In genomic region chr13:91224438-91224814, GRCm38 (mm10) we compare ENCODE assay signal across 8 mouse cellular contexts. TPM values are rescaled to one million over a fixed set of nuclear protein-coding genes. Genes with fewer than 3 reads are reported as not detected.
DNase-seq lines count a peak whose midpoint lies in the region; ATAC-seq and TF ChIP-seq lines count a peak whose summit lies in the region.

No protein-coding gene starts in this region.

- TF ChIP-seq CTCF in layer of hippocampus, adult 2 months (conservative IDR thresholded peaks at IDR 0.05): no peak
- TF ChIP-seq CTCF in cortical plate, adult 2 months (IDR thresholded peaks at IDR 0.05; ENCODE audit: extremely low read depth, insufficient read depth, low read length): no peak

- TF ChIP-seq POLR2A in cortical plate, adult 2 months (IDR thresholded peaks at IDR 0.05; ENCODE audit: extremely low read depth, insufficient read depth, low read length): no peak

- peak overlapping the region; percentile 99 for H3K27ac ChIP-seq in layer of hippocampus, adult 2 months
- peak overlapping the region; percentile 92 for H3K27ac ChIP-seq in cortical plate, adult 2 months (ENCODE audit: insufficient read depth, low read length)
- H3K27ac ChIP-seq in hindbrain, embryonic 14.5 days: peak overlapping the region; percentile 94
- peak overlapping the region; percentile 93 for H3K27ac ChIP-seq in midbrain, embryonic 13.5 days

- H3K36me3 ChIP-seq in hindbrain, embryonic 14.5 days (replicated peaks; ENCODE audit: control insufficient read depth, insufficient read depth): no peaks in the 10 kb centered on the region
- no peaks in the 10 kb centered on the region for H3K36me3 ChIP-seq in midbrain, embryonic 13.5 days

- peak overlapping the region; percentile 86 for H3K9ac ChIP-seq in hindbrain, embryonic 14.5 days
- peak overlapping the region; percentile 73 for H3K9ac ChIP-seq in midbrain, embryonic 13.5 days (replicated peaks)

- H3K4me1 ChIP-seq in cortical plate, adult 2 months (ENCODE audit: control insufficient read depth, insufficient read depth, low read length): no peaks in the 10 kb centered on the region
- peaks cover 12% of the 10 kb centered on the region; the same call in 1 of the 2 replicates for H3K4me1 ChIP-seq in hindbrain, embryonic 14.5 days (replicated peaks; ENCODE audit: control insufficient read depth, insufficient read depth, low read length)
- H3K4me1 ChIP-seq in midbrain, embryonic 13.5 days (replicated peaks): peaks cover 9% of the 10 kb centered on the region

- H3K4me3 ChIP-seq in layer of hippocampus, adult 2 months: peak overlapping the region; percentile 85
- peak overlapping the region; percentile 75; the same call in 1 of the 2 replicates for H3K4me3 ChIP-seq in cortical plate, adult 2 months (ENCODE audit: insufficient read depth, low read length)
- H3K4me3 ChIP-seq in hindbrain, embryonic 14.5 days (replicated peaks; ENCODE audit: low read length): peak overlapping the region; percentile 66
- H3K4me3 ChIP-seq in midbrain, embryonic 13.5 days (replicated peaks): peak overlapping the region; percentile 66

- H3K27me3 ChIP-seq in hindbrain, embryonic 14.5 days (ENCODE audit: control insufficient read depth, insufficient read depth, low read length): no peaks in the 10 kb centered on the region
- no peaks in the 10 kb centered on the region for H3K27me3 ChIP-seq in midbrain, embryonic 13.5 days

- no peak for DNase-seq in layer of hippocampus, adult 2 months (ENCODE audit: low spot score in 2 of 2)
- no peak for DNase-seq in layer of hippocampus, adult 11-12 months (ENCODE audit: low spot score)
- DNase-seq in hindbrain, embryonic 14.5 days (ENCODE audit: low spot score): peak; percentile 37
- DNase-seq in adrenal gland, postnatal 4 days (ENCODE audit: low spot score in 2 of 2): no peak
- no peak for DNase-seq in embryo, embryonic 9.5 days (ENCODE audit: extremely low spot score)
- no peak for DNase-seq in ovary, postnatal 10 days (ENCODE audit: low spot score)

- no peaks in the 10 kb centered on the region for H3K9me3 ChIP-seq in hindbrain, embryonic 14.5 days (ENCODE audit: control insufficient read depth, low read length)
- no peaks in the 10 kb centered on the region for H3K9me3 ChIP-seq in midbrain, embryonic 13.5 days

- ATAC-seq in hindbrain, embryonic 14.5 days (ENCODE audit: low FRiP score): no peak
- ATAC-seq in midbrain, embryonic 13.5 days: no peak

- peak overlapping the region; percentile 55 for H3K4me2 ChIP-seq in hindbrain, embryonic 14.5 days (replicated peaks)
- H3K4me2 ChIP-seq in midbrain, embryonic 13.5 days (replicated peaks): peak overlapping the region; percentile 59

- 83% methylated on average over 2 of the region's 2 CpGs for WGBS in hindbrain, embryonic 14.5 days
- 85% methylated on average over 2 of the region's 2 CpGs for WGBS in midbrain, embryonic 13.5 days

RNA-seq across cellular contexts. Expression of gene Atg10, which starts 0.7 kb away (rescaled TPM):
- total RNA-seq in layer of hippocampus, adult 2 months (2021): 10 to 100 TPM; 15.3 to 17.2 TPM
- 9.9 and 11.2 TPM in 2 replicates for polyA plus RNA-seq in cortical plate, adult 2 months (2012; rRNA removed)
- 13.3 and 17.2 TPM in 2 replicates for polyA plus RNA-seq in hindbrain, embryonic 14.5 days (2014; fragmentation: Nextera tagmentation; extraction: Ambion mirVana)
- 18.3 and 19.4 TPM in 2 replicates for polyA plus RNA-seq in midbrain, embryonic 13.5 days (2015; fragmentation: Nextera tagmentation; extraction: Ambion mirVana)
- total RNA-seq in adrenal gland, postnatal 4 days (2021): 10 to 100 TPM; 22.4 to 23.4 TPM
